Mouse (Mus musculus) heart, adult 2 months (tissue): Measurements from ENCODE around the gene Pawr.

Experiments used
- EP300 ChIP-seq: fragments of 200-500 bp; IDR thresholded peaks from 2 replicates; pipeline ENCODE4 v1.6.1; 2011; ENCODE audit warnings: low read depth, low read length, control low read depth; ENCODE audit not compliant: insufficient read depth
- POLR2A ChIP-seq: fragments of 200-500 bp; IDR thresholded peaks from 2 replicates; pipeline ENCODE4 v1.6.1; 2011; ENCODE audit warnings: mild to moderate bottlenecking, low read depth, low read length, control low read depth; ENCODE audit not compliant: insufficient read depth

DNA sequence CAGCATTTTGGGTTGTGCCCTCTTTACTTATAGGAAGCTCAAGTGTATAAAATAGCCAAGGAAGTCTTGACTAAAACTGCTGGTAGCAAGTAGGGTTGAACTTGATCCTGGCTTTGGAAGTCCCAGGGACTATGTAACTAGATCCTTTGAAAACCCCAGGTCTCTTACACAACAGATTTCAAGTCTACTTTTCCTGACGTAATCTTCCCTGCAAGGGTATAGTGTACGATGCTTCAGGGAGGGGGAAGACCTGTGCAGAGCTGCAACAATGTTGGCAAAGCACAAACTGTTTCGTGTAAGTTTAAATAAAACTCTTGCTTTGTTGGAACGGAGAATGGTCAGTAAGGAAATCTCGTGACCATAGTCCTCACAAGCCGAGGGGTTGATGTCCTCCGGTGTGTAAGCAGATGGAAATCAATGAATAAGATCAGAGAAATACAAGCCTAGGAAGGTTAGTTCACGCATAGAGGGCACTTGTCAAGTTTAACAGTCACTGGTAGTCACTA is 56.5 kb downstream of the Pawr start:
- TF ChIP-seq POLR2A (no peak), EP300 (no peak)
